Mouse (Mus musculus) hindbrain, embryonic 11.5 days (tissue): ENCODE results near the gene Pcyt2. TPM values are rescaled to one million over a fixed set of nuclear protein-coding genes. Genes with fewer than 3 reads are reported as not detected.

Experiments used
- ATAC-seq: fragments of 200-750 bp; cut with Nextera tagmentation; 2 replicates; pipeline ENCODE4 v1.8.0; 2017; ENCODE audit warnings: mild to moderate bottlenecking, moderate TSS enrichment, moderate library complexity; ENCODE audit not compliant: low FRiP score
- DNase-seq: peaks from one replicate; pipeline ENCODE4 v3.0.0-alpha.2; 2015; ENCODE audit warnings: low spot score
- H3K27ac ChIP-seq: fragments of 300-500 bp; sonication (generic); 2 replicates; pipeline ENCODE4 v1.5.1; 2014; ENCODE audit warnings: mild to moderate bottlenecking, low read depth, low read length
- H3K27me3 ChIP-seq: fragments of 300-500 bp; sonication (generic); 2 replicates; pipeline ENCODE4 v1.6.1; 2014; ENCODE audit warnings: mild to moderate bottlenecking, low read length, moderate library complexity, mixed read lengths; ENCODE audit not compliant: control insufficient read depth, insufficient read depth
- H3K36me3 ChIP-seq: fragments of 300-500 bp; sonication (generic); 2 replicates; pipeline ENCODE4 v1.6.1; 2014; ENCODE audit warnings: mild to moderate bottlenecking, low read length, moderate library complexity, mixed read lengths; ENCODE audit not compliant: control insufficient read depth, insufficient read depth
- H3K4me1 ChIP-seq: fragments of 300-500 bp; sonication (generic); replicated peaks from 2 replicates; pipeline ENCODE4 v1.6.1; 2014; ENCODE audit warnings: low read length, mixed read lengths; ENCODE audit not compliant: control insufficient read depth, insufficient read depth
- H3K4me2 ChIP-seq: fragments of 300-500 bp; sonication (generic); replicated peaks from 2 replicates; pipeline ENCODE4 v1.6.1; 2014; ENCODE audit warnings: mild to moderate bottlenecking, low read depth, low read length
- H3K4me3 ChIP-seq: fragments of 300-500 bp; sonication (generic); 2 replicates; pipeline ENCODE4 v1.5.1; 2014; ENCODE audit warnings: low read depth, low read length
- H3K9ac ChIP-seq: fragments of 300-500 bp; sonication (generic); 2 replicates; pipeline ENCODE4 v1.6.1; 2014; ENCODE audit warnings: low read depth, low read length
- H3K9me3 ChIP-seq: fragments of 300-500 bp; sonication (generic); 2 replicates; pipeline ENCODE4 v1.6.1; 2016; ENCODE audit warnings: low read length; ENCODE audit not compliant: control insufficient read depth
- WGBS: fragments of 180-500 bp; shearing (Covaris S2); extraction: QIAGEN DNeasy Blood & Tissue Kit; methylation state at CpG from one replicate; pipeline ENCODE4 v1.1.7; 2014; 5-methylcytosine and 5-hydroxymethylcytosine counted together
- polyA plus RNA-seq: library from polyadenylated mRNA; unstranded; fragments of >200 nt; fragmentation: Nextera tagmentation; extraction: Ambion mirVana; gene quantifications from 2 replicates; pipeline ENCODE4 v1.2.1, GENCODE M21; 2014

Pcyt2 gene
- polyA plus RNA-seq, 1 experiment from 2014 or later, result 104 TPM

GRCm38 (mm10) chr11:120581490-120582267, 36.1 kb downstream of the Pcyt2 start, which contains the start of gene Arhgdia:
Gene Arhgdia, minus strand, starts transcription at chr11:120581624.
- H3K27me3 ChIP-seq, result no peaks in the 10 kb centered on the region
- 6% methylated on average over 54 of the region's 75 CpGs for WGBS
- peaks cover 26% of the 10 kb centered on the region for H3K36me3 ChIP-seq

GRCm38 (mm10) chr11:120580871-120581331, 36.8 kb downstream of the Pcyt2 start:
- ATAC-seq, result peak; percentile 29; the same call in 1 of the 2 replicates
- no peaks in the 10 kb centered on the region for H3K9me3 ChIP-seq
- H3K36me3 ChIP-seq, result peaks cover 25% of the 10 kb centered on the region
- no peaks in the 10 kb centered on the region for H3K27me3 ChIP-seq
- peak overlapping the region; percentile 98 for H3K9ac ChIP-seq
- H3K4me3 ChIP-seq, result peak overlapping the region; percentile 94
- H3K4me1 ChIP-seq, result peaks cover 6% of the 10 kb centered on the region
- DNase-seq, result peak; percentile 59
- H3K27ac ChIP-seq, result peak overlapping the region; percentile 82
- peak overlapping the region; percentile 96 for H3K4me2 ChIP-seq
- WGBS, result under 1% methylated on average over 33 of the region's 44 CpGs

More at GRCm38 (mm10) chr11:120581490-120582267, 36.1 kb downstream of the Pcyt2 start, which contains the start of gene Arhgdia:
- H3K27ac ChIP-seq, result peak within 1 kb of the TSS; percentile 82
- peak; percentile 64 for ATAC-seq
- peak within 1 kb of the TSS; percentile 94 for H3K4me3 ChIP-seq
- H3K4me1 ChIP-seq, result peaks cover 6% of the 10 kb centered on the region
- peak within 1 kb of the TSS; percentile 98 for H3K9ac ChIP-seq
- H3K9me3 ChIP-seq, result no peaks in the 10 kb centered on the region
- peak within 1 kb of the TSS; percentile 96 for H3K4me2 ChIP-seq
- peak; percentile 93 for DNase-seq

- peaks cover 6% of the 10 kb centered on the region for H3K4me1 ChIP-seq
- 63% methylated on average over 7 of the region's 7 CpGs for WGBS
- ATAC-seq, result no peak
- no peaks in the 10 kb centered on the region for H3K9me3 ChIP-seq
- peaks cover 20% of the 10 kb centered on the region for H3K36me3 ChIP-seq
- H3K27me3 ChIP-seq, result no peaks in the 10 kb centered on the region
- DNase-seq, result no peak
- peak overlapping the region; percentile 82 for H3K27ac ChIP-seq
- H3K4me3 ChIP-seq, result peak overlapping the region; percentile 94
- H3K4me2 ChIP-seq, result peak overlapping the region; percentile 96
- peak overlapping the region; percentile 98 for H3K9ac ChIP-seq
These were observed 37.5 kb downstream of the Pcyt2 start for GRCm38 (mm10) chr11:120580190-120580589.

GRCm38 (mm10) chr11:120579316-120580107, 38.2 kb downstream of the Pcyt2 start:
- ATAC-seq (no peak), DNase-seq (peak; percentile 92)
- Histone ChIP-seq H3K9me3 (no peaks in the 10 kb centered on the region), H3K27me3 (no peaks in the 10 kb centered on the region), H3K36me3 (peaks cover 19% of the 10 kb centered on the region), H3K27ac (peak overlapping the region; percentile 51; the same call in 1 of the 2 replicates), H3K4me1 (peaks cover 8% of the 10 kb centered on the region), H3K4me3 (peak overlapping the region; percentile 94), H3K4me2 (peak overlapping the region; percentile 96), H3K9ac (peak overlapping the region; percentile 98)
- 71% methylated on average over 15 of the region's 15 CpGs for WGBS

GRCm38 (mm10) chr11:120578694-120579243, 39.0 kb downstream of the Pcyt2 start:
- Histone ChIP-seq H3K36me3 (peaks cover 19% of the 10 kb centered on the region), H3K4me3 (no peak overlapping the region), H3K27me3 (no peaks in the 10 kb centered on the region), H3K9ac (no peak overlapping the region), H3K9me3 (no peaks in the 10 kb centered on the region), H3K4me2 (no peak overlapping the region), H3K27ac (no peak overlapping the region), H3K4me1 (peaks cover 12% of the 10 kb centered on the region)
- ATAC-seq, result no peak
- DNase-seq, result no peak
- WGBS, result 72% methylated on average over 11 of the region's 11 CpGs

- ATAC-seq, result no peak
- peaks cover 12% of the 10 kb centered on the region for H3K4me1 ChIP-seq
These were observed 39.6 kb downstream of the Pcyt2 start for GRCm38 (mm10) chr11:120578024-120578693.

GRCm38 (mm10) chr11:120577211-120578023, 40.3 kb downstream of the Pcyt2 start:
- Histone ChIP-seq H3K4me3 (no peak overlapping the region), H3K27ac (no peak overlapping the region), H3K9ac (peak overlapping the region; percentile 28; the same call in 1 of the 2 replicates), H3K36me3 (peaks cover 19% of the 10 kb centered on the region), H3K4me1 (peaks cover 12% of the 10 kb centered on the region), H3K4me2 (no peak overlapping the region), H3K27me3 (no peaks in the 10 kb centered on the region), H3K9me3 (no peaks in the 10 kb centered on the region)
- DNase-seq, result peak; percentile 38
- ATAC-seq, result no peak
- WGBS, result 85% methylated on average over 7 of the region's 7 CpGs

More at GRCm38 (mm10) chr11:120578024-120578693, 39.6 kb downstream of the Pcyt2 start:
- Histone ChIP-seq H3K9me3 (no peaks in the 10 kb centered on the region), H3K36me3 (peaks cover 19% of the 10 kb centered on the region), H3K4me2 (no peak overlapping the region), H3K4me3 (no peak overlapping the region), H3K27me3 (no peaks in the 10 kb centered on the region), H3K9ac (peak overlapping the region; percentile 28; the same call in 1 of the 2 replicates), H3K27ac (no peak overlapping the region)
- no peak for DNase-seq
- 85% methylated on average over 10 of the region's 10 CpGs for WGBS
